Mouse (Mus musculus): ENCODE data around the gene Zdhhc5.

Zdhhc5 gene

DNA sequence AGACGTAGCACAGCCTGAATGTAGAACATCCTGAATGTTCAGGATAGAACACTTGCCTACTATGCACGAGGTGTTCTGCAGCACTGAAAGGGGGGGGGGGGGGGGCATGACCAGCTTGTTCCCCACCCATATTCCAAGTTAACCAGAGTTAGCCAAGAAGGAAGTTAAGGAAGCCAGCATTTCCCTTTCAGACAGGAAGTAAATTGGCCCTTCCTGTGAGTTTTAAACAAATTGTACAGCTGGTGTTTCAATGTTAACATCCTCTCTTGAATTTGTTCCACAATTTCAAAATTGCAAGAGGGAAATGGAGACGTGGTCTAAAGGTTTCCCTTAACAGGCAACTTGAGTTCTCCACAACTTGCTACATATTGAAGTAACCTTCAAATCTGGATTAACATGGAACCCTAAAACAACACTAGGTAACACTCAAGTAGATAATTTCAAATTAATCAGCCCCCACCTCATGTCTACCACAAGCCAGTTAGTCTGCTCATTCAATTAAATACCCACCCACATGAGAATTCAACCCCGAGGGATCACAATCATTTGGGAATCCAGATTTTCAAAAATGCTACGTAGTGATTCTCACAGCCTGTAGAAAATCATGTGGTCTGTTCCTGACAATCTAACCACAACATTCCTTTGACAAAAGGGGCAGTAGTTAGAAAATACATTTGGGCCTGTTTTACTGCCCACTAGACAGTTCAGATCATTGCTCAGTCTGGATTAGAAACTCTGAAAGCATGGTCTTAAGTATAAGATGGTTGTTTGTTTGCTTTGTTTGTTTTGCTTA, 76.4 kb downstream of the Zdhhc5 start:
- no peak for DNase-seq
